Mouse (Mus musculus) lung, embryonic 16.5 days (tissue): ENCODE data around the gene Kcnh5. TPM values are rescaled to one million over a fixed set of nuclear protein-coding genes. Genes with fewer than 3 reads are reported as not detected.

Experiments used
- ATAC-seq: fragments of 200-750 bp; cut with Nextera tagmentation; 2 replicates; pipeline ENCODE4 v1.8.0; 2017; ENCODE audit warnings: low read depth, mild to moderate bottlenecking, moderate library complexity
- H3K27ac ChIP-seq: fragments of 300-500 bp; sonication (generic); 2 replicates; pipeline ENCODE4 v1.5.1; 2014; ENCODE audit warnings: mild to moderate bottlenecking, control low read depth, low read length
- H3K27me3 ChIP-seq: fragments of 300-500 bp; sonication (generic); 2 replicates; pipeline ENCODE4 v1.6.1; 2014; ENCODE audit warnings: low read depth, low read length, mixed read lengths; ENCODE audit not compliant: control insufficient read depth, insufficient read depth
- H3K36me3 ChIP-seq: fragments of 300-500 bp; sonication (generic); 2 replicates; pipeline ENCODE4 v1.6.1; 2014; ENCODE audit warnings: low read length; ENCODE audit not compliant: control insufficient read depth, insufficient read depth
- H3K4me1 ChIP-seq: fragments of 300-500 bp; sonication (generic); replicated peaks from 2 replicates; pipeline ENCODE4 v1.6.1; 2014; ENCODE audit warnings: low read length, mixed read lengths; ENCODE audit not compliant: control insufficient read depth, insufficient read depth
- H3K4me2 ChIP-seq: fragments of 300-500 bp; sonication (generic); 2 replicates; pipeline ENCODE4 v1.6.1; 2014; ENCODE audit warnings: low read depth, low read length, control low read depth
- H3K4me3 ChIP-seq: fragments of 300-500 bp; sonication (generic); 2 replicates; pipeline ENCODE4 v1.5.1; 2014; ENCODE audit warnings: mild to moderate bottlenecking, low read length, control low read depth
- H3K9ac ChIP-seq: fragments of 300-500 bp; sonication (generic); 2 replicates; pipeline ENCODE4 v1.6.1; 2014; ENCODE audit warnings: low read length, control low read depth
- H3K9me3 ChIP-seq: fragments of 300-500 bp; sonication (generic); 2 replicates; pipeline ENCODE4 v1.6.1; 2016; ENCODE audit warnings: low read length; ENCODE audit not compliant: control insufficient read depth
- WGBS: fragments of 180-500 bp; shearing (Covaris S2); extraction: QIAGEN DNeasy Blood & Tissue Kit; methylation state at CpG from one replicate; pipeline ENCODE4 v1.1.7; 2014; 5-methylcytosine and 5-hydroxymethylcytosine counted together
- polyA plus RNA-seq: library from polyadenylated mRNA; unstranded; fragments of >200 nt; fragmentation: Nextera tagmentation; extraction: Ambion mirVana; gene quantifications from 2 replicates; pipeline ENCODE4 v1.2.1, GENCODE M21; 2015

Kcnh5 gene
- polyA plus RNA-seq, 1 experiment from 2014 or later: not detected

GRCm38 (mm10) chr12:75031970-75032864 lies 144.9 kb downstream of the Kcnh5 start:
- no peak overlapping the region for H3K9ac ChIP-seq
- 81% methylated on average over 8 of the region's 8 CpGs for WGBS
- no peak for ATAC-seq
- no peak overlapping the region for H3K4me2 ChIP-seq
- no peaks in the 10 kb centered on the region for H3K9me3 ChIP-seq
- H3K4me1 ChIP-seq: no peaks in the 10 kb centered on the region
- no peaks in the 10 kb centered on the region for H3K36me3 ChIP-seq
- H3K4me3 ChIP-seq: no peak overlapping the region
- H3K27ac ChIP-seq: no peak overlapping the region
- H3K27me3 ChIP-seq: no peaks in the 10 kb centered on the region

- no peak for ATAC-seq
- WGBS: 81% methylated on average over 3 of the region's 3 CpGs
Observed at GRCm38 (mm10) chr12:74971187-74971586, 205.9 kb downstream of the Kcnh5 start.

GRCm38 (mm10) chr12:74969420-74969819 lies 207.7 kb downstream of the Kcnh5 start:
- no peaks in the 10 kb centered on the region for H3K36me3 ChIP-seq
- H3K27ac ChIP-seq: no peak overlapping the region
- H3K4me3 ChIP-seq: no peak overlapping the region
- ATAC-seq: no peak
- H3K9ac ChIP-seq: no peak overlapping the region
- H3K4me1 ChIP-seq: no peaks in the 10 kb centered on the region
- no peaks in the 10 kb centered on the region for H3K9me3 ChIP-seq
- 45% methylated on average over 4 of the region's 4 CpGs for WGBS
- no peak overlapping the region for H3K4me2 ChIP-seq
- no peaks in the 10 kb centered on the region for H3K27me3 ChIP-seq

More at GRCm38 (mm10) chr12:74971187-74971586, 205.9 kb downstream of the Kcnh5 start:
- Histone ChIP-seq H3K4me1 (no peaks in the 10 kb centered on the region), H3K36me3 (no peaks in the 10 kb centered on the region), H3K9me3 (no peaks in the 10 kb centered on the region), H3K9ac (no peak overlapping the region), H3K4me2 (no peak overlapping the region), H3K4me3 (no peak overlapping the region), H3K27me3 (no peaks in the 10 kb centered on the region), H3K27ac (no peak overlapping the region)

- Histone ChIP-seq H3K4me2 (no peak overlapping the region), H3K36me3 (no peaks in the 10 kb centered on the region), H3K27ac (no peak overlapping the region), H3K4me3 (no peak overlapping the region), H3K9me3 (no peaks in the 10 kb centered on the region), H3K9ac (no peak overlapping the region), H3K4me1 (no peaks in the 10 kb centered on the region), H3K27me3 (no peaks in the 10 kb centered on the region)
- 93% methylated on average over 2 of the region's 2 CpGs for WGBS
- ATAC-seq: no peak
Observed at GRCm38 (mm10) chr12:74966266-74966665, 210.9 kb downstream of the Kcnh5 start.

GRCm38 (mm10) chr12:74952661-74953060 lies 224.5 kb downstream of the Kcnh5 start:
- Histone ChIP-seq H3K27ac (no peak overlapping the region), H3K9me3 (no peaks in the 10 kb centered on the region), H3K9ac (no peak overlapping the region), H3K4me3 (no peak overlapping the region), H3K4me1 (no peaks in the 10 kb centered on the region), H3K4me2 (no peak overlapping the region), H3K36me3 (no peaks in the 10 kb centered on the region), H3K27me3 (no peaks in the 10 kb centered on the region)
- ATAC-seq: no peak
- 78% methylated on average over 2 of the region's 2 CpGs for WGBS

GRCm38 (mm10) chr12:74951124-74952115 lies 225.7 kb downstream of the Kcnh5 start:
- ATAC-seq: no peak
- no peaks in the 10 kb centered on the region for H3K36me3 ChIP-seq
- H3K9ac ChIP-seq: no peak overlapping the region
- no peaks in the 10 kb centered on the region for H3K9me3 ChIP-seq
- no peaks in the 10 kb centered on the region for H3K4me1 ChIP-seq
- no peak overlapping the region for H3K4me2 ChIP-seq
- no peak overlapping the region for H3K4me3 ChIP-seq
- no peak overlapping the region for H3K27ac ChIP-seq
- WGBS: 76% methylated on average over 9 of the region's 9 CpGs
- no peaks in the 10 kb centered on the region for H3K27me3 ChIP-seq

- 75% methylated on average over 6 of the region's 6 CpGs for WGBS
- H3K4me2 ChIP-seq: no peak overlapping the region
- H3K9ac ChIP-seq: no peak overlapping the region
- no peaks in the 10 kb centered on the region for H3K27me3 ChIP-seq
- H3K27ac ChIP-seq: no peak overlapping the region
- H3K9me3 ChIP-seq: no peaks in the 10 kb centered on the region
- no peak for ATAC-seq
- H3K4me3 ChIP-seq: no peak overlapping the region
- H3K4me1 ChIP-seq: no peaks in the 10 kb centered on the region
- H3K36me3 ChIP-seq: no peaks in the 10 kb centered on the region
Observed at GRCm38 (mm10) chr12:74901331-74901730, 275.8 kb downstream of the Kcnh5 start.

- Histone ChIP-seq H3K36me3 (no peaks in the 10 kb centered on the region), H3K4me1 (no peaks in the 10 kb centered on the region), H3K27ac (no peak overlapping the region), H3K9ac (no peak overlapping the region), H3K9me3 (no peaks in the 10 kb centered on the region), H3K4me3 (no peak overlapping the region), H3K4me2 (no peak overlapping the region), H3K27me3 (no peaks in the 10 kb centered on the region)
- no peak for ATAC-seq
Observed at GRCm38 (mm10) chr12:74900777-74901176, 276.4 kb downstream of the Kcnh5 start.

- no peak overlapping the region for H3K4me3 ChIP-seq
- no peaks in the 10 kb centered on the region for H3K36me3 ChIP-seq
- no peak overlapping the region for H3K27ac ChIP-seq
- no peaks in the 10 kb centered on the region for H3K9me3 ChIP-seq
- no peak for ATAC-seq
- H3K9ac ChIP-seq: no peak overlapping the region
- H3K4me1 ChIP-seq: no peaks in the 10 kb centered on the region
- H3K4me2 ChIP-seq: no peak overlapping the region
- 83% methylated on average over 4 of the region's 4 CpGs for WGBS
- H3K27me3 ChIP-seq: no peaks in the 10 kb centered on the region
Observed at GRCm38 (mm10) chr12:74899055-74899454, 278.1 kb downstream of the Kcnh5 start.
